Mouse (Mus musculus) limb, embryonic 10.5 days (tissue): ENCODE measurements at regions not wholly inside any gene's neighbourhood (a gene's known extent, or its start where the extent isn't known, plus 50 kb on each side); places are given as distances from the start of the nearest gene placed in this dataset.

Experiments used
- DNase-seq: peaks from one replicate; pipeline ENCODE4 v3.0.0-alpha.2; 2017; ENCODE audit warnings: low spot score
- H3K27ac ChIP-seq: fragments of 300-500 bp; sonication (generic); 2 replicates; pipeline ENCODE4 v1.5.1; 2016; ENCODE audit warnings: mild to moderate bottlenecking
- H3K27me3 ChIP-seq: fragments of 300-500 bp; sonication (generic); 2 replicates; pipeline ENCODE4 v1.6.1; 2016; ENCODE audit warnings: low read depth, mild to moderate bottlenecking; ENCODE audit not compliant: poor library complexity, severe bottlenecking
- H3K36me3 ChIP-seq: fragments of 300-500 bp; sonication (generic); 2 replicates; pipeline ENCODE4 v1.6.1; 2016; ENCODE audit warnings: mild to moderate bottlenecking, moderate library complexity
- H3K4me1 ChIP-seq: fragments of 300-500 bp; sonication (generic); 2 replicates; pipeline ENCODE4 v1.6.1; 2016
- H3K4me3 ChIP-seq: fragments of 300-500 bp; sonication (generic); 2 replicates; pipeline ENCODE4 v1.5.1; 2016; ENCODE audit warnings: mild to moderate bottlenecking, moderate library complexity
- H3K9me3 ChIP-seq: fragments of 300-500 bp; sonication (generic); replicated peaks from 2 replicates; pipeline ENCODE4 v1.6.1; 2016; ENCODE audit warnings: mild to moderate bottlenecking
- WGBS: fragments of 180-500 bp; shearing (Covaris S2); methylation state at CpG from one replicate; pipeline ENCODE4 v1.1.7; 2016; 5-methylcytosine and 5-hydroxymethylcytosine counted together

- 29% methylated on average over 7 of the region's 7 CpGs for WGBS
- no peaks in the 10 kb centered on the region for H3K9me3 ChIP-seq
- H3K27me3 ChIP-seq: peaks cover 9% of the 10 kb centered on the region
- H3K4me1 ChIP-seq: no peaks in the 10 kb centered on the region
- H3K27ac ChIP-seq: no peak overlapping the region
- no peaks in the 10 kb centered on the region for H3K36me3 ChIP-seq
- H3K4me3 ChIP-seq: no peak overlapping the region
- no peak for DNase-seq
Measured at GRCm38 (mm10) chr8:11956268-11956667, 116.0 kb downstream of the Tex29 start.

- DNase-seq: no peak
- Histone ChIP-seq H3K27me3 (peaks cover 9% of the 10 kb centered on the region), H3K4me1 (no peaks in the 10 kb centered on the region), H3K36me3 (no peaks in the 10 kb centered on the region), H3K27ac (no peak overlapping the region), H3K4me3 (no peak overlapping the region), H3K9me3 (no peaks in the 10 kb centered on the region)
- 75% methylated on average over 7 of the region's 7 CpGs for WGBS
Measured at GRCm38 (mm10) chr8:11957046-11957783, 116.9 kb downstream of the Tex29 start.

- no peak for DNase-seq
- peaks cover 9% of the 10 kb centered on the region for H3K27me3 ChIP-seq
- H3K4me3 ChIP-seq: no peak overlapping the region
- H3K27ac ChIP-seq: no peak overlapping the region
- no peaks in the 10 kb centered on the region for H3K4me1 ChIP-seq
- WGBS: 71% methylated on average over 5 of the region's 5 CpGs
- H3K9me3 ChIP-seq: no peaks in the 10 kb centered on the region
- H3K36me3 ChIP-seq: no peaks in the 10 kb centered on the region
Measured at GRCm38 (mm10) chr8:11958176-11958575, 117.9 kb downstream of the Tex29 start.

DNA sequence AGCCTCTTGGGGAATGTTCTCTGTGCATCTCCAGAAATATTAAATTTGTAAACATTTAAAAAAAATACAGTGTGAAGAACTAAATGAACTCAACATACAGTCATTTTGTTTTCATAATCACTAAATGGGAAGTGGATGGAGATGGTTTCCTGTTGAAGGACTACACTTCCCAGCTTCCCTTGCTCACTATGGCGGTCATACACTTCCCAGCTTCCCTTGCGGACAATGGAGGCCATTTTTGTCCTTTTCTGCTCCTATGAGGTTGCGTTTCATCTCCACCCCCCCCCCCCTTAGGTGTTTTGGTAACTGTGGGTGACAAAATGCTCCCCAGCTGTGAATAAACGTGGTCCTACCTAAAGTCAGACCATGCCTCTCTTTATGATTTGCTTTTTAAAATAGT lies 119.2 kb downstream of the Tex29 start:
- DNase-seq: no peak
- Histone ChIP-seq H3K27ac (no peak overlapping the region), H3K9me3 (no peaks in the 10 kb centered on the region), H3K27me3 (peaks cover 9% of the 10 kb centered on the region), H3K36me3 (no peaks in the 10 kb centered on the region), H3K4me3 (no peak overlapping the region), H3K4me1 (no peaks in the 10 kb centered on the region)
- 77% methylated on average over 4 of the region's 4 CpGs for whole genome bisulfite sequencing

GRCm38 (mm10) chr8:11963575-11963974 lies 123.3 kb downstream of the Tex29 start:
- Histone ChIP-seq H3K27ac (no peak overlapping the region), H3K27me3 (no peaks in the 10 kb centered on the region), H3K4me3 (no peak overlapping the region), H3K9me3 (no peaks in the 10 kb centered on the region), H3K4me1 (no peaks in the 10 kb centered on the region), H3K36me3 (no peaks in the 10 kb centered on the region)
- WGBS: 86% methylated on average over 1 of the region's 1 CpGs
- DNase-seq: no peak

DNA sequence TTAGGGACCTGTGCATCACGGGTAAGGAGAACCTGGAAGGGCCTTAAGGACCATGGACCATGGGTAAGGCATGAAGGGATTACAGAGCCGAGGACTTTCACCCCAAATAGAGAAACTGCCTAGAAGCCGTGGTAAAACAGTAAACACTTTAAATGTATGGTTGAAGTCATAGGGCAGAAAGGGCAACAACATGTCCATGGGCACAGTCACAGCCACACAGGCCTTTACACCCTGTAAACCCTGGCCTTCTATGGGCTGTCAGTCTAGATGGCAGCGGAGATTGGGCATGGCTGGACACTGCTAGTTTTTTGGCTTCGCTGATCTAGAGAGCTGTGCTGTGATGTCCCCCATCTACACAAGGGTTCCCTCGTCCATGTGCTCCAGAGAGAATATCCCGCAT lies 127.4 kb downstream of the Tex29 start:
- WGBS: 91% methylated on average over 7 of the region's 7 CpGs
- Histone ChIP-seq H3K36me3 (no peaks in the 10 kb centered on the region), H3K27ac (no peak overlapping the region), H3K4me1 (no peaks in the 10 kb centered on the region), H3K9me3 (no peaks in the 10 kb centered on the region), H3K4me3 (no peak overlapping the region), H3K27me3 (no peaks in the 10 kb centered on the region)
- no peak for DNase-seq

- Histone ChIP-seq H3K4me3 (no peak overlapping the region), H3K27me3 (peaks cover 7% of the 10 kb centered on the region; the same call in 1 of the 2 replicates), H3K4me1 (no peaks in the 10 kb centered on the region), H3K27ac (no peak overlapping the region), H3K36me3 (no peaks in the 10 kb centered on the region), H3K9me3 (no peaks in the 10 kb centered on the region)
- DNase-seq: no peak
- 89% methylated on average over 9 of the region's 9 CpGs for WGBS
Measured at GRCm38 (mm10) chr8:11970515-11970914, 130.2 kb downstream of the Tex29 start.

DNA sequence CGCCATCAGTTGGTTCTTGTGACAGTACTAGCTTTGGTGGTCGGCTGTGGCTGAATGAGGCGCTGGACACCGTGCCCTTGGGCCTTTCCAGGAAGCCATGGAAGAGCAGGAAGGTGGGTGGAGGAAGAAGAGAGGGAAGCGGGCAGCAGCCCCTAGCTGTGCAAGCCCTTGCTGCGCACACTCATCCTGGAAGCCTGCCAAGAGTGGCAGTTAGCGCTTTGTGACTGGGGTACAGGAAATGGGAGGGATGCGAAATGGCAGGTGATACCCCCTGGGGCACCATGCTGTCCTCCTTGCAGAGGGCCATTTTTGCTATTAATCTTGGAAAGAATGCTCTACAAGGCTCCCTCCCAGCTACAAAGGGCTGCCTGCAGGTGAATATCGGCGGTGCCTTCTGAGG lies 133.2 kb downstream of the Tex29 start:
- Histone ChIP-seq H3K9me3 (no peaks in the 10 kb centered on the region), H3K4me3 (no peak overlapping the region), H3K36me3 (no peaks in the 10 kb centered on the region), H3K4me1 (no peaks in the 10 kb centered on the region), H3K27me3 (peaks cover 7% of the 10 kb centered on the region; the same call in 1 of the 2 replicates), H3K27ac (no peak overlapping the region)
- 73% methylated on average over 10 of the region's 10 CpGs for WGBS
- no peak for DNase-seq

DNA sequence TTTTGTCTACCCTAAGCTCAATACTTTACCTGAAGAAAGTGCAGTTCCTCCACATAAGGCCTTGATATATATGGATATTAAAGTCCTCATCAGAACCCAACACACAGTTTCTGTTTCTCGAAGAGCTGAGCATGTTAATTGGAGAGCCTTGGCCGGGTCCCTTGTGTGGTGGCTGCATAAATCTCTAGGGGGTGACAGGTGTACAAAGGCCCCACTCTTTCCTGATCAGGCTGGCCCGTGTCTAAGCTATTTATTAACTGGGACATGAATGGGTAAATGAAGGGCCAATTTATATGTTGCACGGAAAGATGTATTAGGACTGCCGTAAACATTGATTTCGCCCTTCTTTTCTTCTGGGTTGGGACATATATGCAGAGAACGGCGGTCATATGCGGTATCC lies 136.8 kb downstream of the Tex29 start:
- no peaks in the 10 kb centered on the region for H3K9me3 ChIP-seq
- no peak overlapping the region for H3K27ac ChIP-seq
- DNase-seq: no peak
- peaks cover 7% of the 10 kb centered on the region; the same call in 1 of the 2 replicates for H3K27me3 ChIP-seq
- H3K36me3 ChIP-seq: no peaks in the 10 kb centered on the region
- 84% methylated on average over 9 of the region's 9 CpGs for WGBS
- H3K4me1 ChIP-seq: no peaks in the 10 kb centered on the region
- H3K4me3 ChIP-seq: no peak overlapping the region

DNA sequence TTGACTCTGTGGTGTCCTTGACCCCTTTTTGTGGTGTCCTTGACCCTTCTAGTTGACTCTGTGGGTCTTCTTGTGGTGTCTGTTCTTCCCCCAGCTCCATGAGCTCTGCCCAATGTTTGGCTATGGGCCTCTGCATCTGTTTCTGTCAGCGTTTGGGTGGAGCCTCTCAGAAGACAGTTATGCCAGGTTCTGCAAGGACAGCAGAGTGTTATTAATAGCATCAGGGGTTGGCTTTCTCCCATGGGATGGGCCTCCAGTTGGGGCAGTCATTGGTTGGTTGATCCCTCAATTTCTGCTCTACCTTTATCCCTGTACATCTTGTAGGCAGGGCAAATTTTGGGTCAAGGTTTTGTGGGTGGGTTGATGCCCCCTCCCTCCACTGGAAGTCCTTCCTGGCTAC lies 138.8 kb downstream of the Tex29 start:
- no peaks in the 10 kb centered on the region for H3K4me1 ChIP-seq
- no peak overlapping the region for H3K4me3 ChIP-seq
- H3K9me3 ChIP-seq: no peaks in the 10 kb centered on the region
- WGBS: 76% methylated on average over 1 of the region's 1 CpGs
- H3K27ac ChIP-seq: no peak overlapping the region
- DNase-seq: no peak
- H3K27me3 ChIP-seq: no peaks in the 10 kb centered on the region
- H3K36me3 ChIP-seq: no peaks in the 10 kb centered on the region

GRCm38 (mm10) chr8:11981458-11981857 lies 141.2 kb downstream of the Tex29 start:
- no peak for DNase-seq
- 87% methylated on average over 2 of the region's 2 CpGs for WGBS
- Histone ChIP-seq H3K4me1 (no peaks in the 10 kb centered on the region), H3K4me3 (no peak overlapping the region), H3K27me3 (no peaks in the 10 kb centered on the region), H3K36me3 (no peaks in the 10 kb centered on the region), H3K27ac (no peak overlapping the region), H3K9me3 (no peaks in the 10 kb centered on the region)

- 89% methylated on average over 20 of the region's 20 CpGs for WGBS
- Histone ChIP-seq H3K36me3 (no peaks in the 10 kb centered on the region), H3K4me3 (no peak overlapping the region), H3K27ac (no peak overlapping the region), H3K4me1 (no peaks in the 10 kb centered on the region), H3K9me3 (no peaks in the 10 kb centered on the region), H3K27me3 (no peaks in the 10 kb centered on the region)
- no peak for DNase-seq
Measured at GRCm38 (mm10) chr8:11990024-11990423, 149.8 kb downstream of the Tex29 start.

DNA sequence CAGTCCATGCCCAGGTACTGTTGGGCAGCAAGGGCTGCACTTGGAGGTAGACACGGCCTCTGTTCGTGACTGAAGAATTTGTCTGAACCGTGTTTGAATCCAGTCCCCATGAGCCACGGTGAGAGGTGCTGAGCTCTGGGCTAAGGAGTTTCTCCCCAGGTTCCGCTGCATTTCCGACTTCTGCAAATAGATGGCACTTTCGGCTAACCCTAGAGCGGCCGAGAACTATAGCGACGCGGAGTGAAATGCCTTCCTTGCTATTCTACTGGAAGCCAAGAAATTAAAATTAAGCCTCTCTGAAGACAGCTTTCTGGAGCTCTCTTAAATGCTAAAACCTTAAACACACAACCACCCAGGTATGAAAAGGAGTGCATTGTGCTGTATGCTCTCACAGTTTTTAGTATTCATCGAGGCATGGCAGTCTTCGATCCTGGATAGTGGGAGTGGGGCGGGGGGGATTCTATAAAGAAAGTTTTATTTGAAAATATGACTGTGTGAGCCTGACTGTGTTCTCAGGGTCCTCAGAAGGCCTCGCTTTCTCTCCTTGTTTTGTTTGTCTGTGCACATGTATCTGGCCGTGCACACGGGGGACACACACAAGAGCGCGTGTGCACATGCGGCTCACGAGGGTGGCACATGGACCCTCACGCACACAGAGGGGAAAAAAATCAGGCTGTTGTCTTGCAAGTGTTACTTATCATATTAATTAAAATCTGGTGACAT lies 159.6 kb downstream of the Tex29 start:
- no peak overlapping the region for H3K27ac ChIP-seq
- H3K9me3 ChIP-seq: no peaks in the 10 kb centered on the region
- WGBS: 33% methylated on average over 23 of the region's 23 CpGs
- H3K27me3 ChIP-seq: peaks cover 57% of the 10 kb centered on the region
- H3K4me1 ChIP-seq: no peaks in the 10 kb centered on the region
- H3K36me3 ChIP-seq: no peaks in the 10 kb centered on the region
- peak; percentile 55 for DNase-seq
- H3K4me3 ChIP-seq: no peak overlapping the region
